Mouse (Mus musculus) urinary bladder, postnatal 36 days (tissue): ENCODE results near the gene Fam104a.

ENCODE experiments used
- DNase-seq, 2 experiments: peaks; one replicate each; pipeline ENCODE4 v3.0.0; 2022; ENCODE audit warnings: low spot score in 2 of 2, mixed read lengths in 1 of 2

Fam104a gene

GRCm38 (mm10) chr11:113631862-113632261 lies 52.1 kb downstream of the Fam104a start:
- DNase-seq = no peak

GRCm38 (mm10) chr11:113631302-113631701 lies 52.7 kb downstream of the Fam104a start:
- no peak for DNase-seq

- DNase-seq = no peak
These were observed 53.3 kb downstream of the Fam104a start for GRCm38 (mm10) chr11:113630642-113631041.

DNA sequence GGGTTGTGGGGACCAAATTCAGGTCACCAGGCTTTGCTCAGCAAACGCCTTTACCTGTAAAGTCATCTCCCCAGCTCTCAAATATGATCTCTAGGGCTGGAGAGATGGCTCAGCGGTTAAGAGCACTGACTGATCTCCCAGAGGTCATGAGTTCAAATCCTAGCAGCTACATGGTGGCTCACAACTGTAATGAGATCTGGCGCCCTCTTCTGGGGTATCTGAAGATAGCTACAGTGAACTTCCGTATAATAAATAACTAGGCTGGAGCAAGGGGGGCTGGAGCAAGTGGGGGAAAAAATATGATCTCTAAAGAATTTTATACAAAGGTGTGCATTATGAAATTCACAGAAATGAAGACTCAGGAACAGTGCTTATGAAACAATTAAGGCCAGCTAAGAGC lies 56.2 kb downstream of the Fam104a start:
- no peak for DNase-seq

DNA sequence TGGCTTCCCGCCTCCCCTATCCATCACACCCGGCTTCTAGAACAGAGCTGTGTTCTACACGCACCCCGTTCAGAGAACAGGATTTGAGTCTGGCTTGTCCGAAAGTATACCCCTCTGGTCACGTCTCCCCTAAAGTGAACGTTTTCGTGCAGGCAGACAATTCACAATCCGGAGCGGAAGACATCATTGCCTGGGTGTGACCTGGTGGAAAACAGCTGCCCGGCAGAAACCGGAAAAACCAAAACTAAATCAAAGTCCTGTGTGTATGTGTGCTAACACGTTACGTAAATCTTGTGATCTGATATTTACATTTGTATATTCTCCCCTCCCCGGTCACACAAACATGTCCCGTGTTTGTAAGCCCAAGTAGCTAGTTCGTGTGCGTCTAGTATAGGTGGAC lies 58.5 kb downstream of the Fam104a start:
- DNase-seq = no peak

GRCm38 (mm10) chr11:113622028-113622427 lies 61.9 kb downstream of the Fam104a start:
- DNase-seq = no peak

DNA sequence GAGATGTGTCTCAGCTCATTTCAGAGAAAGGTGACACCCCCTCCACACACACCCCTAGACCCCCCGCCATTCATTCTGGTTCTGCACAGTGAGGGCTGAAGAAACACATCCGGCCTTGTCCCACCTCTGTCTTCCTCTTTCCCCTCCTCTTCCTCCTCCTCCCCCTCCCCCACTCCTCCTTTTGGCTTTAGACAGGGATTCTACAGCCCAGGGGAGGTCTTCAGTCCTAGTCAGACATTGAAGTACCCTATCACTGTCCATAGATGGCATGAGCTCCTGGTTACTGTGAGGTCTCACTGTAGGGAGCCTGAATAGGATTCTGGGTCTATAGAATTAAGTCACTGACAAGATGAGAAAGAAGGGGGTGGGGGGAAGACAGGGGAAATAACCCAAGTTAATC lies 63.0 kb downstream of the Fam104a start:
- DNase-seq = no peak

DNA sequence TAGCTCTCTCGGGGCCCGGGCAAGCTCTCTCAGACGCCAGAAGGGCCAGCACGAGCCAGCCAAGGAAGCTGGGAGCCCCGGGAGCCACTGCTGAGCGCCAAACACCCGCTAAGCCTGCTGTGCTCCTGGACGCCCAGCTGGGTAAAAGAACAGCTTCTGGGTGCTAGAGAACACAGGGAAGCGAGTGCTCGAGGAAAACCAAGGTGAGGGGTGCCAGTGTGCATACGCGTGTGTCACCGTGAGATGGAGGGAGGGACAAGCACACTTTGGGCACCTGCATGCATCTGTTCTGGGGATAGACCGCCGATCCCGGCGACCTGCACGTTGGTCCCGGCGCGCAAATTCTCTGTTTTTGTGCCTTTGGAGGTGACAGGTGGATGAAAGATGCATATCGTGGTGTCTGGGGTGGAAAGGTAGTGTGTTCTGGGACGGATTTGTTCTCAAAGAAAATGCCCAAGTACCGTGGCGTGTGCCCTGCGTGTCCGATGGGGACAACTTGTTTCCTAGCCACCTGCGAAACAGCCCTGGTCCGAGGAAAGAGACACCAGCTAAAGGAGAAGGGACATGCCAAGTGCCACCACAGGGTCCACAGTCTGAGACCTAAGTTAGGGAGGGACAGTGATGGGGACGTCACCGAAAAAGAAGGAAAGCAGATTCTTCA lies 64.4 kb downstream of the Fam104a start:
- DNase-seq = peak in 1 of 2 experiments; percentile 39

DNA sequence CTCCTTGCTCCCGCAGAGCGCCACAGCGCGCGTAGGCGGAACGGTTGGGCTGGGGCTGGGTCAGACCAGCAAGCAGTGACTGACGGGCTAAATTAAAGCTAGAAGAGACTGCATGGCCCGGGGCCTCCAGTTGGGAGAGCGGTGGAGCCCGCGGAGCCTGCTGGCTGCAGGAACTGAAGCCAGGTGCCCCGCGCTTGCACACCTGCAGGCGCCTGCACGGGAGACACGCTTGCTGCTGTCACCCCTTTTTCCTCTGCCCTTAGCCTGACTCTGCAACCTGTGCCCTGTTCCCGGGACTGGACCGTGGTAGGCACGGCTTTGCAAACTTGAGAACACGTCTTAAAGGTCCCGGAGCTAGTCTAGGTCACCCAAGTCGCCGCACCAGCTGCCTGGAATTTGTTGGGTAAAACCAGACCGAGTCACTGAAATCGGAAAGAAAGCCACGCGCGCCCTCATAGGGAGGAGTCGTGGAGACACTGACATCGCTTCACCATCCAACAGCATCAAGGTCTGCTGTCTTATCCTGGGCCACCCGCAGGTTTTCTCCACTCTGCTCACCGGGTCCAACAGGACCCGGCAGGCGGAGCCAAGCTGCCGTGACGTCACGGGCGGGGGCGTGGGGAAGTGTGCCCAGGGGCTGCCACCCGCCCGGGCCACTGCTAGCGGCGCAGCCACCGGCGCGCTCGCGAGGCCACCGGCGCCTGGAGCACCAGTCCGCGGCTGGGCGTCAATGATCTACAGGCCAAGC lies 65.1 kb downstream of the Fam104a start, which contains the start of gene Sstr2:
Gene Sstr2 (plus strand): TSS at position 671 of the 748 bp plus-strand sequence.
- peak in 1 of 2 experiments; percentile 7 for DNase-seq

DNA sequence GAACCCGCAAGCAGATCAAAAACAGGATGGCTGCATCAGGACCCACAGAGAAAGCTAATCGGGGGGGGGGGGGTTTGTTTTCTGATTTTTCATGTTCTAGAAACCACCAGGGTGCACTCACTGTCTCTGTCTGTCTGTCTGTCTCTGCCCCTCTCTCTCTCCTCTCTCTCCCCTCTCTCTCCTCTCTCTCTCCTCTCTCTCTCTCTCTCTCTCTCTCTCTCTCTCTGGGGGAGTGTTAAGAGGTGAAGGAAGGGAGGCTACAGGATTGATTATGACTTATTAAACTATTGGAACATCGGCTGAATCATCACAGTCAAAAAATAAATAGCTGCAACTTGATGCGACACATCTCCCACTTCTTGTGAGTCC lies 65.7 kb downstream of the Fam104a start:
- DNase-seq = no peak

GRCm38 (mm10) chr11:113617132-113617911 lies 66.6 kb downstream of the Fam104a start:
- DNase-seq = peak; percentile 44 to 58

DNA sequence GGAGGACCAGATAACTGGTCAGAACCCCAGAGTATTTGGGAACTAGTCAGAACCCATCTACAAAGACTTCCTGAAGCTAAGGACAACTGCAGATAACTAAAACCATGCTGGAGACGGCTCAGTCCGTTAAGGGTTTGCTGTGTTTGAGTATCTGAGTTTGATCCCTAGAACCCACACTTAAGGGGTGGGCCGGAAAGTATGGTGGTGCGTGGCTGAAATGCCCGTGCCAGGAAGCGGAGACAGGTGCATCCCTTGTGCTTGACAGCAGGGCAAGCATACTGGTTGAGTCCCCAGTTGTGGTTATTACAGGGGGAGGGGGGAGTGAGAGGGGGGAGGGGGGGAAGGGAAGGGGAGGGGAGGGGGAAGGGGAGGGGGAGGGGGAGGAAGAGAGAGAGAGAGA lies 69.5 kb downstream of the Fam104a start:
- DNase-seq = no peak

DNA sequence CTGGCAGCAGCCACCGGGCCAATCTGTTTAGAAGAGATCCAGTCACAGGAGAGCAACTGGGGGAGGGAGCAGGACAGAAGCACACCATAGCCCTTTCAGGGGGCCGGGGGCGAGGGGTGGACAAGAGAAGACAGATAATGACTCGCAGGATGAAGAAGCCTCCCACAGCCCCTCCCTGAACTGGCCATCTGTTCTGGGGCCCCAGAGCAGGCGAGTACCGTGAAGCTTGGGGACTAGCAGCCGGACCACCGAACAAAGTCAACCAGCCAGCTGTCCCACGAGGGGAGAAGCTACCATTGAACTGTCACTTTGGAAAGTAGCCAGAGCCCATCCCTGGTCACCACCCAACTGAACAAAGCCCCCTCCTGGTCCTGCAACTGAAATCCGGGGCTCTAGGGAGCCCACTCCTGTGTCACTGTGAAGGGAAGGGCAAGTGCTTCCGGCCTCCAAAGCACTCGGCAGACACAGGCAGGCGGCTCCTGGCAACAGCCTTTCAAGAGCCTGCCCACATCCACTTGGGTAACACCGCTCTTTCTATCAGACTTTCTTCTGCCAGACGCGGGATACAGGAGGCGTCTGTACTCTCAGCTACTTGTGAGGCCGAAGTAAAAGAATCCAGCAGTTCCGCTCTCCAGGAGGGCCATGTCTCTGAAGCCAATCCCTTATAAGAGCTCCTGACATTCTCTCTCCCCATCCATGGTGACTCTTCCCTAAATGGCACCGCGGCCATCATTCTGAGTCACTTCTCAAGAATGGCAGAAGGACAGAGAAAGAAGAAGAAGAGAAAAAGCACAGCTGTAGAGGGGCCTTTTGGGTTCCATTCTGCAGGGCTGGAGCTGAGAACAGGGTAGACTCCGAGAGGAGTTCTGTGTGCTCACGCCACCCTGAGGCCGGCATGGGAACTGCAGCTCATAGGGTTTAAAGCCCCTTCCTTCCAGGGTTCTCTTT lies 72.0 kb downstream of the Fam104a start:
- no peak for DNase-seq
